Mouse (Mus musculus) G1E (cell line): ENCODE results near the gene Sppl2b. TPM values are rescaled to one million over a fixed set of nuclear protein-coding genes. Genes with fewer than 3 reads are reported as not detected.
A peak's percentile ranks its signal among the peaks of the same experiment; 100 is the strongest.
"Not testable (repeated sequence)": the region's sequence is repeated elsewhere in the genome, so short reads cannot be mapped to it uniquely, and the experiment has no call there.

ENCODE experiments used
- ATAC-seq: 2 replicates; pipeline ENCODE4 v1.8.0; 2016; ENCODE audit warnings: mild to moderate bottlenecking; ENCODE audit not compliant: insufficient number of reproducible peaks, poor library complexity, low FRiP score, severe bottlenecking; ENCODE audit errors: extremely low read depth
- DNase-seq: peaks from one replicate; pipeline ENCODE4 v3.0.0; 2012; ENCODE audit warnings: low spot score
- H3K27me3 ChIP-seq: 2 replicates; pipeline ENCODE4 v1.6.1; 2012; ENCODE audit warnings: mild to moderate bottlenecking, low read length, inconsistent platforms; ENCODE audit not compliant: insufficient read depth
- H3K36me3 ChIP-seq: replicated peaks from 2 replicates; pipeline ENCODE3; 2012; ENCODE audit warnings: mild to moderate bottlenecking, inconsistent platforms
- H3K4me1 ChIP-seq: 2 replicates; pipeline ENCODE4 v1.6.1; 2012; ENCODE audit warnings: low read depth, low read length, inconsistent platforms, mixed read lengths; ENCODE audit not compliant: insufficient read depth
- H3K4me3 ChIP-seq: 2 replicates; pipeline ENCODE4 v1.5.1; 2012; ENCODE audit warnings: low read depth, mild to moderate bottlenecking, inconsistent platforms, low read length, moderate library complexity, mixed read lengths
- H3K9me3 ChIP-seq: replicated peaks from 2 replicates; pipeline ENCODE4 v1.6.1; 2012; ENCODE audit warnings: inconsistent platforms
- CTCF ChIP-seq: IDR thresholded peaks from 2 replicates; pipeline ENCODE4 v1.5.1; 2012; ENCODE audit warnings: low read depth, low read length, inconsistent platforms, mixed read lengths
- GATA1 ChIP-seq: IDR thresholded peaks from 2 replicates; pipeline ENCODE4 v1.6.1; 2012; ENCODE audit warnings: borderline replicate concordance, low read length, inconsistent platforms, mixed read lengths
- GATA2 ChIP-seq: IDR thresholded peaks from 2 replicates; pipeline ENCODE4 v1.6.1; 2012; ENCODE audit warnings: low read depth, low read length, inconsistent platforms, borderline replicate concordance
- POLR2AphosphoS5 ChIP-seq: IDR thresholded peaks from 2 replicates; pipeline ENCODE4 v1.6.1; 2012; ENCODE audit warnings: low read depth, low read length, inconsistent platforms; ENCODE audit not compliant: insufficient replicate concordance
- TAL1 ChIP-seq: conservative IDR thresholded peaks from 2 replicates; pipeline ENCODE4 v1.6.1; 2012; ENCODE audit warnings: low read depth, low read length, inconsistent platforms, mixed read lengths
- polyA plus RNA-seq: library from polyadenylated mRNA; stranded (reverse); fragments of >175 nt; gene quantifications from 2 replicates; pipeline ENCODE4 v1.2.3, GENCODE M21; 2012
- total RNA-seq, 2 experiments: library from RNA; stranded (forward) in 1 of 2; stranded (reverse) in 1 of 2; fragments of 200-1000 nt in 1 of 2; fragments of >200 nt in 1 of 2; fragmentation: Nextera tagmentation in 1 of 2; gene quantifications; 2 replicates each; pipeline ENCODE4 v1.2.3; 2014 to 2017

Gene Sppl2b
- total and polyA plus RNA-seq, 3 experiments: 18.0 to 76.6 (median 55.1) TPM

- peak overlapping the region; percentile 31; the same call in 1 of the 2 replicates for H3K4me3 ChIP-seq
- TF ChIP-seq POLR2AphosphoS5 (no peak), GATA1 (no peak), TAL1 (no peak), GATA2 (no peak), CTCF (no peak)
- H3K4me1 ChIP-seq: peaks cover 47% of the 10 kb centered on the region
Observed at GRCm38 (mm10) chr10:80823847-80824643, 31.0 kb upstream of the Sppl2b start.

GRCm38 (mm10) chr10:80824827-80825226 lies 30.2 kb upstream of the Sppl2b start:
- no peaks in the 10 kb centered on the region for H3K9me3 ChIP-seq
- H3K27me3 ChIP-seq: no peaks in the 10 kb centered on the region
- ATAC-seq (no peak), DNase-seq (no peak)
- H3K4me3 ChIP-seq: no peak overlapping the region
- H3K36me3 ChIP-seq: peaks cover 23% of the 10 kb centered on the region
- peaks cover 47% of the 10 kb centered on the region for H3K4me1 ChIP-seq
- TF ChIP-seq GATA2: no peak
- no peak for TF ChIP-seq GATA1
- TF ChIP-seq CTCF: no peak
- no peak for TF ChIP-seq TAL1

More at GRCm38 (mm10) chr10:80823847-80824643, 31.0 kb upstream of the Sppl2b start:
- ATAC-seq: no peak
- no peak for DNase-seq
- no peaks in the 10 kb centered on the region for H3K27me3 ChIP-seq
- H3K9me3 ChIP-seq: no peaks in the 10 kb centered on the region
- H3K36me3 ChIP-seq: peaks cover 15% of the 10 kb centered on the region

GRCm38 (mm10) chr10:80826151-80827062 lies 28.7 kb upstream of the Sppl2b start, which contains the start of gene Oaz1:
Gene Oaz1 (plus strand): TSS chr10:80826656.
- ATAC-seq (peak; percentile 97), DNase-seq (peak; percentile 96)
- Histone ChIP-seq H3K27me3 (no peaks in the 10 kb centered on the region), H3K36me3 (peaks cover 37% of the 10 kb centered on the region), H3K9me3 (no peaks in the 10 kb centered on the region), H3K4me1 (peaks cover 61% of the 10 kb centered on the region), H3K4me3 (peak within 1 kb of the TSS; percentile 77)
- TF ChIP-seq GATA2 (no peak), POLR2AphosphoS5 (no peak), GATA1 (no peak), TAL1 (no peak), CTCF (no peak)

- DNase-seq: no peak
- ATAC-seq: no peak
- no peaks in the 10 kb centered on the region for H3K9me3 ChIP-seq
- H3K27me3 ChIP-seq: peaks cover 2% of the 10 kb centered on the region
- peak overlapping the region; percentile 77 for H3K4me3 ChIP-seq
- H3K4me1 ChIP-seq: peaks cover 65% of the 10 kb centered on the region
- H3K36me3 ChIP-seq: peaks cover 41% of the 10 kb centered on the region
- TF ChIP-seq GATA1: no peak
- no peak for TF ChIP-seq GATA2
- TF ChIP-seq TAL1: no peak
- TF ChIP-seq CTCF: no peak
- TF ChIP-seq POLR2AphosphoS5: no peak
Observed at GRCm38 (mm10) chr10:80827063-80827869, 27.8 kb upstream of the Sppl2b start.

GRCm38 (mm10) chr10:80827870-80828420 lies 27.1 kb upstream of the Sppl2b start:
- Histone ChIP-seq H3K4me1 (peaks cover 64% of the 10 kb centered on the region), H3K4me3 (peak overlapping the region; percentile 77), H3K9me3 (no peaks in the 10 kb centered on the region), H3K27me3 (peaks cover 4% of the 10 kb centered on the region), H3K36me3 (peaks cover 41% of the 10 kb centered on the region)
- DNase-seq: no peak
- TF ChIP-seq TAL1 (no peak), GATA1 (no peak), POLR2AphosphoS5 (no peak), CTCF (no peak), GATA2 (no peak)
- no peak for ATAC-seq

GRCm38 (mm10) chr10:80828587-80828986 lies 26.5 kb upstream of the Sppl2b start:
- DNase-seq, H3K9me3 ChIP-seq, ATAC-seq, H3K27me3 ChIP-seq: not testable (repeated sequence)
- H3K4me3 ChIP-seq: peak overlapping the region; percentile 77; the same call in 1 of the 2 replicates
- peaks cover 64% of the 10 kb centered on the region for H3K4me1 ChIP-seq
- peaks cover 41% of the 10 kb centered on the region for H3K36me3 ChIP-seq
